Mouse (Mus musculus) kidney, adult 18-20 months (tissue): ENCODE data around the gene Mepce.
"Not testable (repeated sequence)": the region's sequence is repeated elsewhere in the genome, so short reads cannot be mapped to it uniquely, and the experiment has no call there.

ENCODE experiments used
- DNase-seq: peaks from one replicate; pipeline ENCODE4 v3.0.0; 2021

Gene Mepce

DNA sequence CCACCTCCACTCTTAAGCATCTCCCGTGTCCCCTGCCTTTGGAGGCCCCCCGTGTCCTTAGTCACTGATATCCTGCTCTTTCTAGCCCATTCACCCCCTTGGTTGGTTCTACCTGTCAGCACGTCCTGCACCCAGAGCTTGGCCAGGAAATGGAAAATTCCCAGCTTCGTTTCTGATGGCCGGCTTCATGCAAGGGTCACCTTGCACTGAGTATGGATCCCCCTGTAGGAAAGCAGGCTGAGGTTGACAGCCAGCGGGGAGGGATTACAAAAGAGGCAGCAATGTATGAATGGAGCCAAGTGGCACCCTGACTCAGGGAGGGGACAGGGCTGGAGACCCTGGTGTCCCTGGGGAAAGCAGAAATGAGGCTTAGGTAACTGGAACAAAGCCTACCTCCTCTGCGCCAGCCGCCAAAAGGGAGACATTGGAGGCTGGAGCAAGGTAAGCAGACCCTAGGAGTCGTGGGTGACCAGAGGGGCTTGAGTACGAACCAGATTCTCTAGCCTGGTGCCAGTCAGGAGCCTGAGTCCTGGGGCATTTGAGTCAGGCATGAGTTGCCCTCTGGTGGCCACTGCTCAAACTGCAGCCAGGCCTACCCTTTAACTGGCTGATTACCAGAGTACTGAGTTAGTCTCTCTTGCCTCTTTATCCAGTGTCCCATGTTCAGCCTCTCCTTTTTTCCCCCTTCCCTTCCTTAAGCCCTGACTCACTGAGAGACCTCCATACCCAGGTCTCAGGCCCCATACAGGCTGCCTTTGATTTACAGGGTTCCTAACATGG, 30.4 kb downstream of the Mepce start:
- DNase-seq = peak; percentile 91

DNA sequence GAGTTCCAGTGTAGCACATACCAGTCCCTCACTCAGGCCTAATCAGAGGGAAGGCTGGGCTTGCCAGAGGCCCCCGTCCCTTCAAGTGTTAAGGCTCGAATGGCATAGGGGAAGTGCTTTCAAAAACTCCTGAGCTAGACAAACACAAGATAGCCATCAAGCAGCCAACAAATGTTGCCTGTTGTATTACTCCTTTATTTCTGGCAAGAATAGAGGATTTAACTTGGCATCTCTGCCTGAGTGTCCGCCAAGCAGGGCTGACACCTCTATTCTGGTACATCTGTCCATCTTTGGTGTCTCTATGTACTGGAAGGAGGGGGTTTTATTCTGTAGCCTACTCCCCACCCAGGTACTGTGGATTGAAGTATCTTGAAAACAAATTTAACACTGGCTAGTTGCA, 31.3 kb downstream of the Mepce start:
- DNase-seq = no peak

DNA sequence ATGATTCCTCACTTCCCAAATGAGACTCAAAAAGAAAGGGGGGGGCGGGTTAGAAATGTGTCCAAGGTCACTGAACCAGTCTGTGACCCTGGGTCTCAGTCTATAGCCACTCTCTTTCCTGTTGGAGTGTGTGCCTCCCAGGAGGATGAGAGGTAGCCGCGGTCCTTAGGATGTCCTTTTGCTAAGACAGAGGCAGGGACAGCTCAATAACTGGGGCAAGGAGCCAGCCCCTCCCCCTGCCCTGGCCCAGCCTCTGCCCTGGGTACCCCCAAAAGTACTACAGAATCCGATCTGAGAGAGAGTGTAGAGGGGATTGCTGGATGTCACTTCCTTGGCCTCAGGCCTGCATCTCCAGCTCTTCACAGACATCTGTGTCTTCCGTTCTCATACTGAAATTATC, 32.0 kb downstream of the Mepce start:
- no peak for DNase-seq

DNA sequence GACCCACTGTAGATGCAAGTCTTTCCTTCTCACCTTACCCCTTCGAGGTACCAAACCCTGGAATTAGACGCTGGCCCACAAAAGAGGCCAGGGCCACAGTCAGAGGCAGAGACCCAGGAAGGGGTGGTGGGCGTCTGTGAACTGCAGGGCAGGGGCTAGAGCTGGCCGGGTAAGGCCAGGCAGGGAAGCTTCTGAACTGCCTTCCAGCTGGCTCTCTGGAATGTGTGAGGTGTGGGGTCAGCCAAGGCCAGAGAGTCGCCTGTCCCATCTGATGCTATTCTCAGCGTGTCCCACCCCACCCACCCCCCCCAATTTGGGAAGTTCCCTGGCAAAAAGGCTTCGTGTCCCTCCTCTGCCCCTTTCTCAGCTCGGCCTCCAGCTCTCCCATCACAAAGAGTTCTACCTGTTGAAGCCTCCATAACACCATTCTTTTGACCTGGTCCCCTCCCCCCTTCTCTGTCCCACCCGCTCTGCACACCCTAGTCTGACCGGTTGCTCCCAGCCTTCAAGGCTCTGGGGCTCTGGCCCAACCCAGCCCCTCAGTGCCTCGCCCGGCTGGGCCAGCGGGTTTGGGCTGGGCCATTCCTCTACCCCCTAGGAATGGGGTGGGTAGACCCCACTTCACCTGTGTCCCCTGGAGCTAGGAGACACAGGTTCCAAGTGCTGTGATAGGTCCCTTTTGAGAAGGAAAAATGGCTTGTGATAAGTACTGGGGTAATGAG, 34.2 kb downstream of the Mepce start:
- no peak for DNase-seq

DNA sequence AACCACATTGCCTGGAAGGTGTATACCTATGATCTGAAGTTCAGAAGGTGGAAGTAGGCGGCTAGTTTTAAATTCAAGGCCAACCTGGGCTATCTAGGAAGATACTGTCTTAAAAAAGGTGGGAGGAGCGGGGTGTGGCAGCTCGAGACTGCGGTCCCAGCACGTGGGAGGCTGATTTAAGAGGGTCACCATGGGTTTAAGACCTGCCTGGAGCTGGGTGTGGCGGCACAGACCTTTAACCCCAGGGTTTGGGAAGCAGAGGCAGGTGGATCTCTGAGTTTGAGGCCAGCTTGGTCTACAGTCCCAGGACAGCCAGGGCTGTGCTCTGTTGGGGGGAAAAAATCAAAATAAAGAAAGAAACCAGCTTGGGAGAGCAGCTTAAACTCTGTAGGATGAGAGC, 35.5 kb downstream of the Mepce start:
- DNase-seq = no peak

DNA sequence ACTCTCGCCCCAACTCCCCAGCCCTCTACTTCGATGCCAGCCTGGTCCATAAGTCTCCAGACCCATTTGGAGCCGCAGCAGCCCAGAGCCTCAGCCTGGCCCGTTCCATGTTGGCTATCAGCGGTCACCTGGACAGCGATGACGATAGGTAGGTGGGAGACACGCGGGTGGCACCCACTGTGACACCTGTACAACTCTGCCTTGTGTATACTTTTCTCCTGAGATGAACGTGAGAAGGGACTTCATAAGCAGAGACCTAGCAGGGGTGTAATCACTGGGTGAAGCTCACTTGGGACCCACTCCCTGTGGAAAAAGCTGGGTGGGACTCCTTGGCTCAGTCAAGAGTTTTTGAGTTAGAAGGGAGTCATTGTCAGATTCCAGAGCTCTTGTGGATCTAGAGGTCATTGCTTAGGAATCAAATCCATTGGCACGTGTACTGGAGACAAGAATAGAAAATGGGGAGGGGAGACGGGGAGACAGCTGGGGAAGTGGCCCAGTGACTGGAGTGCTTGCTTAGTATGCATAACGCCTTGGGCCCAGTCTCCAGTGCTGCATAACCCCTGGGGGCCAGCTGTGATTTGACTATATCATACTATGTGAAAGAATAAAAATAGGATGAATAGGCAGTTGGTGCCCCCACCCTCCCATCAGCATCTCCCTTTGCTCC, 36.1 kb downstream of the Mepce start:
- DNase-seq = no peak

DNA sequence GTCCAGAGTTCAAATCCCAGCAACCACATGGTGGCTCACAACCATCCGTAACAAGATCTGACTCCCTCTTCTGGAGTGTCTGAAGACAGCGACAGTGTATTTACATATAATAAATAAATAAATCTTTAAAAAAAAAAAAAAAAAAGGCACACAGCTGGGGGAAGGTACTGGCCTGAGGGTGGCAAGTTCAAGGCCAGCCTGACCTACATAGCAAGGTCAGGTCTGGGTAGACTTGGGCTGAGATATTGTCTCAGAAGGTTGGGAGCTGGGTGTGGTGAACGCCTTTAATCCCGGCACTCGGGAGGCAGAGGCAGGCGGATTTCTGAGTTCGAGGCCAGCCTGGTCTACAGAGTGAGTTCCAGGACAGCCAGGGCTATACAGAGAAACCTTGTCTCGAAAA, 37.2 kb downstream of the Mepce start:
- not testable (repeated sequence) for DNase-seq

DNA sequence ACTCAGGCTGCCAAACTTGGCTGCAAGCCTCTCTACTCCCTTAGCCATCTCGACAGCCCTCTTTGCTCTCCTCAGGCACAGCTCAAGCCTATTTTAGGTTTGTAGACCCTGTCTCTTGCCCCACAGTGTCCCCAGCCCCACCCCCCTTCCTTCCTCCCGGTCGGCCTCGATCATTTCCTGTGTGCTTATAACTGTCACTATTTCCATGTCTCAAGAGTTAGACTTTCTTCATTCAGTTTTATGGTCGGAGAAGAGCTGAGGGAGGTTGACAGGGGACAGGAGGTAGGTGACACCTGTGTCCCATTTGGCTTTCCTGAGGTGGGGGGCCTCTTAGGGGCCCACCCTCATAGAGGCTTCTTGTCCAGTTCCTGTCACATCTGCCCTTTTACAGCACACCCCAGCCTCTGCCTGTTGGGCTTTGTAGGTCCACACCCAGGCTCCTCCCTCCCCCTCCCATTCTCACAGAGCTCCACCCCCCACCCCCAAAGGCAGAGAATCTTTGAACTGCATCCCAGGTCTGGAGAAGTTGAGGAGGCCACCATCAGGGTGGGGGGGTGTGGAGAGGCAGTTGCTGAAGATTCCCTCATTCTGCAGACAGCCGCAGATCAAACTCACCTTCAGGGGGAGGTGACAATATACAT, 38.1 kb downstream of the Mepce start:
- no peak for DNase-seq

DNA sequence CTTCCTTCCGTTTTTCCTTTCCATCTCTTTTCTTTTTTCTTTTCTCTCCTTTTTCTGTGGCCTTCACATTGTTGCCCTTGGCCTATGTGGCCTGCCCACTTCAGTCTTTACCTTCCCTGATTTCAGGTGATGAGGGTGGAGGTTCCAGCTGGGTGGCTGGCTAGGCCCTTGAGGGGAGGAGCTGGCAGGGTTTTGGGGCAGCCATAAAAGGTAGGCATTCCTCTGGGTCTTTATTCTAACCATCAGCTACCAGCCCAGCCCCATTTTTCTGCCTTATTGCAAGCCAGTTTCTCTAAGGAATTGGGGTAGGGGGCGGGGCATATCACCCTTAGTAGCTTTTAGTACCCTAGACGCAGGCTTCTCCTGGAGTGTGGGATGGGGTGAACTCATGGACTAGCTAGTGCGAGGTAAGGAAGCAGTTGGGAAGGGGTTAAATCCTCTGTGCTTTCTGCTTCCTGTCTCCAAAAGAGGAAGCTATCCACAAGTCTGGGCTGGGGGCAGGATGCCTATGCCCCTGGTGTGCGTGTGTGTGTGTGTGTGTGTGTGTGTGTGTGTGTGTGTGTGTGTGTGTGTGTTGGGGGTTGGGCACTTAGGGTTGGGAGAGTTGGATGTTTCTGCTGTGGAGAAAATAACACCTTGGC, 39.2 kb downstream of the Mepce start:
- DNase-seq = peak; percentile 31

DNA sequence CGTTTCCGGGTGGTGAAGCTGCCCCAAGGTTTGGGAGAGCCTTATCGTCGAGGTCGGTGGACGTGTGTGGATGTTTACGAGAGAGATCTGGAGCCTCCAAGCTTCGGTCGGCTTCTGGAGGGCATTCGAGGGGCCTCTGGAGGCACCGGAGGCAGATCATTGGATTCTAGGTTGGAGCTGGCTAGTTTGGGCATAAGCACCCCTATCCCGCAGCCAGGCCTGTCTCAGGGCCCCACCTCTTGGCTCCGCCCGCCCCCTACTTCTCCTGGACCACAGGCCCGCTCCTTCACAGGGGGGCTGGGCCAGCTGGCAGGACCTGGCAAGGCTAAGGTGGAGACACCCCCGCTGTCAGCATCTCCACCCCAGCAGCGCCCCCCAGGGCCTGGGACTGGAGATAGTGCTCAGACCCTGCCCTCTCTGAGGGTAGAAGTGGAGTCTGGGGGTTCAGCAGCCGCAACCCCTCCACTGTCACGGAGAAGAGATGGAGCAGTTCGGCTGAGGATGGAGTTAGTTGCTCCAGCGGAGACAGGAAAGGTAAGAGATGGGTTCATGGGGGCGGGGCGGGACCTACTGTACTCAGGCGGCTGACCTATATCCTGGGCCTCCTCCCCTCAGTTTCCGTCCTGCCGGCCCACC, 40.0 kb downstream of the Mepce start:
- peak; percentile 50 for DNase-seq

DNA sequence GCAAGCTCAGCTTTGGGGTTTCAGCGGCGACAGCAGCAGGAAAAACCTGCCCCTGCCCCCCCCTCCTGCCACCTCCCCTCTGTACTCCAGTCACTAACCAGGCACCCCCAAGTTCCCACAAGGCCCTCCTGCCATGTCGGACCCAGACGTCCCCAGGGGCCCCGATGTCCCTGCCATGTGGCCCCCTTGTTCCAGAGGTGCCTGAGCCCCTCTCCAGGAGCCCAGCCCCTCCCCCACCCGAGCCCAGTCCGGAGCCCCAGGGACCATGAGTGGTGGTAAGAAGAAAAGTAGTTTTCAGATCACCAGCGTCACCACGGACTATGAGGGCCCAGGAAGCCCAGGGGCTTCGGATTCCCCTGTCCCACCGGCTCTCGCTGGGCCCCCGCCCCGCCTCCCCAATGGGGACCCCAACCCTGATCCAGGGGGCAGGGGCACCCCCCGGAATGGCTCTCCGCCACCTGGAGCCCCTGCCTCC, 40.6 kb downstream of the Mepce start:
- no peak for DNase-seq

DNA sequence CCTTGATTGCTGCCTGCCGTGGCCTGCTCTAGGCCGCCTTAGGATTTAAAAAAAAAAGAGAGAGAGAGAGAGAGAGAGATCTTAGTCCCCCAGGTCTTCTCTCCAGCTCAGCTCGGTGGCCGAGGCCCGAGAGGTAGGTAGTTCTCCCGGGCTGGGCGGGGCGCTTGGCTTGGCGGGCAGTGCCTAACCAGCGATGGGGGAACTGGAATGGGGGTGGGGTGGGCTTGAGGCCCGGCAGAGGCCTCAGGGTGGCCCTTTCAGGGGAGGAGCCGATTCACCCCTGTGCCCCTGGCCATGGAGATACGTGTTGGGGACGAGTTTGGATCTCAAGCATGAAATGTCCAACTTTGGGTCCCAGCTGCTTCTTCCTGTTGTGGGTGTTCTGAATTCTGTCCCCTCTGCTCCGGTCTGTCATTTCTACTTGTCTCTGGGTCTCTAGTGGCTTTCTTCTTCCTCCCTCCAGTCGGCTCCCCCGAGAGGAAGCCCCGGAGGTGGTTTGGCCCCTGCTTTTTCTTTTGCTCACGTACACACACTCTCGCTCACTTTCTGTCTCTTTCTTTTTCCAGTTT, 41.1 kb downstream of the Mepce start:
- DNase-seq = peak; percentile 79

DNA sequence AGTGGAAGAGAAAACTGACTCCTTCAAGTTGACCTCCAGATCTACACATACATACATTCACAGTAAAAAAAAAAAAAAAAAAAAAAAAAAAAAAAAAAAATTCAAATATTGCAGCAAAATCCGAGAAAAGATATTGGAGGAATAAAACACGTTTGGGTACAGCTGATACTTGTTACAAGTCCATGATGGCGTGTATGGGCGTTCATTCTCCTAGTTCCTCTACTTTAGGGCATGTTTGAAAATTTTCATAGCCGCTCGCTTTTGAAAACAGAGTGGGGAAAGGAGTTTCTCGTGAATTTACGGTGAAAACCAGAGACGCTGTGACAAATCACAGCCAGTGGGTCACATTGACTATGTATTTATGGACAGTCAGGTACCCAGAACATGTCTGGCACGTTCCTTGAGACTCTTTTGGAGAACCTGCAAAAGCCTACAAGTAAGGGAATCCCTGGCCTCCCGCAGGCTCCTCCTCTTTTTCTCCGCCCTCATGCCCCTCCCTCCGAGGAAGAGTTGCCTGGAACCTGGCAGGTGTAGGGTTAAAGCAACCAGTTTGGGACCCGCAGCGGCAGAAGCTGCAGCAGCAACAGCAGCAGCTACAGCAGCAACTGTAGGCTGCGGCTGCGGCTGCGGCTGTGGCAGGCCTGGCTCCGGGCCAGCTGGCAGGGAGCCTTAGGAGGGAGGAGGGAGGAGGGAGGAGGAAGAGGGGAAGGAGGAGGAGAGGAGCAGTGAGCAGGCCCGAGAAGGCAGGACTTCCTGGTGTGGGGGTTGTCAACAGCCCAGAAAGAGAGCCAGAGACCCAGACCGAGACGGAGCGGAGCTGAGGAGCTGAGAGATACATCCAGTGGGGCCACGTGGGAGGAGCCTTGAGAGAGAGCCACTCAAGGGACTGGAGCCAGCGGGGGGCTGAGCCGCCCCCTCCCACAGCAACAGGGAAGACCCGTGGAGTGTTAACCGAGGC, 42.0 kb downstream of the Mepce start, which contains the start of gene Tsc22d4:
TSS of gene Tsc22d4 (plus strand) at position 517 of the 958 bp plus-strand sequence.
- peak; percentile 92 for DNase-seq

DNA sequence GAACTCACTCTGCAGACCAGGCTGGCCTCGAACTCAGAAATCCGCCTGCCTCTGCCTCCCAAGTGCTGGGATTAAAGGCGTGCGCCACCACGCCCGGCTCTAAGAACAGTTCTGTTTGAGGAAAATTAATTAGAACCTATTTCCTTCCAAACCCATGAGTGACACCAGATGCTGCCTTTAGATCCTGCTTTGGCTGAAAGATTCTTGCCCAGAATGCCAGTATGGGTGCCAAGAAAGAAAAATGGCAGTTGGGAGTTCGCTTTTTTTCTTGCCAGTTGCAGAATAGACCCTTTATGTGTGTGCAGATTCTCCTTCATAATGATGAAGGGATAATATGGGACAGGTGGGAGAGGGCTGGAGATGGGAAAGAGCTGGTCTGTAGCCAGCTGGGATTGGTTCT, 43.3 kb downstream of the Mepce start:
- no peak for DNase-seq

DNA sequence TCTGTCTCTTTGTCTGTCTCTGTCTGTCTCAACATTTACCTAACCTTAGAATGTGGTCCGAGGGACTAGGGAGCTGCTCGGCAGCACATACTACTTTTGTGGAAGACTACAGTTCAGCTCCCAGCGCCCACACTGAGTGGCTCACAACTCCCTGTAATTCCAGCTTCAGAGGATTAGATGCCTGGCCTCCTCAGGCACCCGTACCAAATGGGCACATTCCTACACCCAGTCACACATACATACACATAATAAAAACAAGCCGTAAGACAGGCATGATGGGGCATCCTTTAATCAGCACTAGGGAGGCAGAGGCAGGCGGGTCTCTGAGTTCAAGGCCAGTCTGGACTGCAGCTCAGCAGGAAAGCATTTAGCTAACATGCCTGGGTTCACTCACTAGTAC, 44.6 kb downstream of the Mepce start:
- no peak for DNase-seq

DNA sequence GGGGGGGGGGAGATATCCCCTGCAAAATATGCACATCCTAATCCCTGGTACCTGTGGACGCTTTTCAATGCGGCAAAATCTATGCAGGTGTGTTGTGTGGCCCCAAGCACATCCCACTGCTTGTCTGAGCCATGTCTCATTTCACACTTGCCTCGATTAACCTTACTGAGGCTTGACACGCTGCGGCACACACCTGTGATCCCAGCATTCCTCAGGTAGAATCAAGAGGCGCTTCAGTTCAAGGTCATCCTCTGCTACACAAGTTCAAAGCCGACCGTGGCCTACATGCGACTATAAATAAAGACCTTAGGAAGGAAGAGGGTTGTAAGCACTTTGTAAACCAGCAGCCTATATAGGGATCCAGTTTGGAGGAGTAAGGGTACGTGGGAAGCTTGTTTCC, 45.4 kb downstream of the Mepce start:
- no peak for DNase-seq

DNA sequence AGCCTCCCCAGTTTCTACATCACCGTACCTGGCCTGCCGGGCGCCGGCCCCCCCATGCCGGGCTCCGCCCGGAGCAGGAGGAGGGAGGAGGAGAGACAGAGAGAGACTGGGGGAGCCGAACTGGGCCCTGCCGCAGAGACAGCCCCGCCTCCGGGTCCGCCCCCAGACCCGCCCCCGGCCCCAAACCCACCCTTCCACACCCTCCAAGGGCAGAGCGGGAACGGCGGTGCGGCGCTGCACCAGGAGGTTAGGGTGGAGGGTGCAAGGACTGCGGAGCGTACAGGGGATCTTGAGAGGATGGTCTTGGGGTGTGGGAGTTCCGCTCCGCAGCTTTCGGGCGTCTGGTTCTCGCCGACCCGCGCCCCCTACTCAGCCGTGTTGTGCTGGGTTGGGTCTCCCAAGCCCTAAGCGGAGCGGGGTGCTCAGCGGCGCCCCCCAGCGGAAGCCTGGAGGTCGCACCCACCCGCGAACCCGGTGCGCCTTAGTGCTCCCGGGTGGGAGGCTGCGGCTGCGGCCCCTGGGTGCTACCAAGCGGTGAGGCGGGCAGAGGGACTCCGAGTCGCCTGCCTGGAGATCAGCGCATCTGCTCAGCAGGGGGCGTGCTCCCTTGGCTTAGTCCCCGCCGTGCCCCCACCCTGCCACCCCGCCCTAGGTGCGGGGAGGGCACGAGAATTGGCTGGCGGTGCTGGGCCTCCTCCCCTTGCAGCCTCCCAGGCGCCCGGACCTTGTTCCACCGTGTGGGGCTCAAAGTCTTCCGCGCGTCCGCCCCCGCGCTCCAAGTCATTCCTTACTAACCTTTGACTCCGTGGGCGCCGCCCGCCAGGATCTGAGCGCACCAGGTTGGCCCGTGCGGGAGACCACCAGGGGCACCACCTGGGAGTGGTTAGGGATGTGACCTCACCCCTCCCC, 46.2 kb downstream of the Mepce start, which contains the start of gene Nyap1:
TSS of gene Nyap1 (minus strand) at position 585 of the 909 bp plus-strand sequence.
- peak; percentile 86 for DNase-seq

DNA sequence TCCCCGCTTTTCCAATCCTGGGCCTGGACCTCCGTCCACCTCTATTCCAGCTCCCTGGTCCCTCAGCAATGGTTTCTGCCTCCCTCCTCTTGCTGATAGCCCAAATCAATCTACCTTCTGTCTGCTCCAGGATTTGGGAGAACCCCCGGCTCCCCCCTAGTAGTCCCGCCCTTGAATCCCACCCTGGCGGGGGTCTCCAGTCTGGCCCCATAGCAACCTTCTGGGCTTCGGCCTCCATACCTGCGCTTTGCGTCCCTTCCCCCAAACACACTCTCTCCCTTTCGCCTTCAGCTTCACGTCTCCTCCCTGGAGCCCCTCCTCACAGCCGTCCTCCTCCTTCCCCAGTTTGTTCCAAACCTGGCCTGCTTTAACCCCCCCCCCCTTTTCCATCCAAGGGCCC, 46.9 kb downstream of the Mepce start:
- DNase-seq = no peak

DNA sequence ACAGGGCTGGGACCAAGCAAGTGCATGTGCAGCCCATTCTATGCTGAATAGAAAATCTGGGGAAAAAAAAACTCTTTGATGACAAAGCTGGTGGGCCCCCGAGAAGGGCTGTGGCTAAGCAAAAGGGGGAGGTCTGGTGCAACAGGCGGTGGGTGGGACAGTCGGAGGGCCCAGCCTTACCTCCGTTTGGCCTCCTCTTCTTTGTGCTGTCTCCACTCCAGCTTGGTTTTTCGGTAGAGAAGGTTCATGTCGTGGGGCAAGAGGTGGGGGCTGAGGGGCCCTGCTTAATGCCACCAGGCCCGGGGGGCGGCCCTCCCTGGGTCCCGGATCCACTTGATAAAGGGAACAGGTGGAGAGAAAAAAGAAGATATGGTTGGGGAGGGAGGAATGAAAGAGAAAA, 48.0 kb downstream of the Mepce start:
- DNase-seq = no peak
